Mouse (Mus musculus) T-helper 17 cell (primary cell): Measurements from ENCODE around the gene Olfr764-ps1.
"Not testable (repeated sequence)": the region's sequence is repeated elsewhere in the genome, so short reads cannot be mapped to it uniquely, and the experiment has no call there.

ENCODE experiments used
- in situ Hi-C, 2 experiments: fragments of 300-600 bp; cut with MboI, MseI; formaldehyde crosslinking; loops; 1 replicate in 1 of 2; 2 replicates in 1 of 2; pipeline ENCODE4 v1.15.1; 2025; ENCODE audit warnings: high pct_unique_total_duplicates in 2 of 2

Olfr764-ps1 gene

GRCm38 (mm10) chr10:129039796-129040195 lies at the start of gene Olfr764-ps1:
Olfr764-ps1 (minus strand) TSS chr10:129039896.
- in situ Hi-C loops, result loop anchor here in 1 of 2 experiments (25.0 kb wide), 1 partner anchor 923 kb away; the partner anchor contains the start of gene Olfr819

- in situ Hi-C loops, result not testable (repeated sequence)
Observed at GRCm38 (mm10) chr10:129082810-129083209, 43.1 kb upstream of the Olfr764-ps1 start, which contains the start of gene Olfr767. Olfr767 (minus strand) TSS chr10:129082910.

GRCm38 (mm10) chr10:129068877-129069276 lies 29.2 kb upstream of the Olfr764-ps1 start, which contains the start of gene Olfr766-ps1:
Olfr766-ps1 (minus strand) TSS chr10:129068977.
- in situ Hi-C loops, result no loop called here

GRCm38 (mm10) chr10:129049898-129050297 lies 10.2 kb upstream of the Olfr764-ps1 start, which contains the start of gene Olfr765:
Olfr765 (minus strand) TSS chr10:129049998.
- in situ Hi-C loops, result loop anchor here in 1 of 2 experiments (25.0 kb wide), 1 partner anchor 912 kb away; the partner anchor contains the start of gene Olfr819

- in situ Hi-C loops, result loop anchor here (5.0 to 25.0 kb wide), 2 partner anchors 934 to 1064 kb away; partner anchors contain the start of gene Olfr819 (in 1 of the 2)
Observed at GRCm38 (mm10) chr10:129028343-129028742, 11.4 kb downstream of the Olfr764-ps1 start.

GRCm38 (mm10) chr10:129026018-129026662 lies 13.6 kb downstream of the Olfr764-ps1 start:
- in situ Hi-C loops, result loop anchor here (5.0 to 25.0 kb wide), 2 partner anchors 936 to 1066 kb away; partner anchors contain the start of gene Olfr819 (in 1 of the 2)

GRCm38 (mm10) chr10:129023319-129023718 lies 16.4 kb downstream of the Olfr764-ps1 start:
- in situ Hi-C loops, result no loop called here

GRCm38 (mm10) chr10:129014477-129014876 lies 25.2 kb downstream of the Olfr764-ps1 start:
- in situ Hi-C loops, result no loop called here

GRCm38 (mm10) chr10:129011511-129011910 lies 28.2 kb downstream of the Olfr764-ps1 start:
- in situ Hi-C loops, result not testable (repeated sequence)

GRCm38 (mm10) chr10:129010288-129010841 lies 29.3 kb downstream of the Olfr764-ps1 start, which contains the start of gene Olfr763:
Olfr763 (plus strand) TSS chr10:129010791.
- in situ Hi-C loops, result no loop called here

GRCm38 (mm10) chr10:129004032-129004920 lies 35.4 kb downstream of the Olfr764-ps1 start:
- in situ Hi-C loops, result no loop called here

GRCm38 (mm10) chr10:128996523-128997040 lies 43.1 kb downstream of the Olfr764-ps1 start:
- in situ Hi-C loops, result no loop called here

GRCm38 (mm10) chr10:128995796-128996195 lies 43.9 kb downstream of the Olfr764-ps1 start:
- in situ Hi-C loops, result no loop called here

GRCm38 (mm10) chr10:128990994-128991393 lies 48.7 kb downstream of the Olfr764-ps1 start:
- in situ Hi-C loops, result no loop called here

- in situ Hi-C loops, result not testable (repeated sequence)
Observed at GRCm38 (mm10) chr10:128990129-128990850, 49.4 kb downstream of the Olfr764-ps1 start.

- in situ Hi-C loops, result not testable (repeated sequence)
Observed at GRCm38 (mm10) chr10:128989131-128989530, 50.6 kb downstream of the Olfr764-ps1 start, which contains the start of gene Olfr9. Olfr9 (plus strand) TSS chr10:128989431.
